Mouse (Mus musculus): Measurements from ENCODE around the gene Tmem151a. TPM values are rescaled to one million over a fixed set of nuclear protein-coding genes. Genes with fewer than 3 reads are reported as not detected.
"Not testable (repeated sequence)": the region's sequence is repeated elsewhere in the genome, so short reads cannot be mapped to it uniquely, and the experiment has no call there.

Tmem151a gene
- polyA plus RNA-seq, 1 experiment from 2014 or later, result 1.6 TPM

DNA sequence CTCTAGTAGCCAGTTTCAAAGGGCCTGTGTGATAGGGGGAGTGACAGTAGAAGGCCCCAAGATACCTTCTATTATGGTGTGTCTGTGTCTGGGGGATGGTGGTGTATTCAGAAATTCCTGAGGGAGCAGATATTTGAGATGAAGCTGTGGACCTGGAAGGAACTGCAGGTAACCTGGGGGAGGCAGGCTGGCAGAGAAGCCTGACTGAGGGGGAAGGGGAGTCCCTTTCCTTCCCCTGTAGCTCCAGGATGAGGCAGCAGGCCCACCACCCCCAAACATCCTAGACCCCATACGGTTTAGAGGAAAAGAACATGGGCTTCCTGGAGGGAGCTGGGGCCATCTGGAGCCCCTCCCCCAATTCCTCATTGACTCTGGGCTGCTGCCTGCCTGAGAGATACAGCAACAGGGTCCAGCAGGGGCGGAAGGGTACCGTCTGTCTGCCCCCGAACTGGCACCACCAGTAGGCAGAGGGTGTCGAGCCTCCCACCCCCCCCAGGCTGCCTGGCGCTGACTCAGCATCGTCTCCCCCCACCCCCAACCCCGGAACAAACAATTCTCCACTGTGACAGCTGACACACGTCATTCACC is 10.7 kb upstream of the Tmem151a start:
- peaks cover 30% of the 10 kb centered on the region for H3K36me3 ChIP-seq (ENCODE audit: insufficient read depth, low read length)
- H3K4me1 ChIP-seq (ENCODE audit: insufficient read depth, low read length), result peaks cover 39% of the 10 kb centered on the region
- H3K27me3 ChIP-seq (ENCODE audit: insufficient read depth, low read length), result no peaks in the 10 kb centered on the region
- H3K4me2 ChIP-seq (replicated peaks; ENCODE audit: low read depth, low read length), result no peak overlapping the region
- no peak overlapping the region for H3K4me3 ChIP-seq (ENCODE audit: low read length)
- WGBS, result 14% methylated on average over 9 of the region's 9 CpGs
- H3K27ac ChIP-seq (ENCODE audit: low read length), result no peak overlapping the region
- no peak for ATAC-seq (ENCODE audit: low FRiP score, low TSS enrichment)
- H3K9ac ChIP-seq (replicated peaks; ENCODE audit: low read length), result no peak overlapping the region
- H3K9me3 ChIP-seq (ENCODE audit: low read length), result no peaks in the 10 kb centered on the region

- Histone ChIP-seq H3K36me3 (ENCODE audit: insufficient read depth, low read length) (peaks cover 28% of the 10 kb centered on the region), H3K27me3 (ENCODE audit: insufficient read depth, low read length) (no peaks in the 10 kb centered on the region), H3K4me2 (replicated peaks; ENCODE audit: low read depth, low read length) (no peak overlapping the region), H3K4me1 (ENCODE audit: insufficient read depth, low read length) (peaks cover 39% of the 10 kb centered on the region), H3K4me3 (ENCODE audit: low read length) (no peak overlapping the region), H3K9ac (replicated peaks; ENCODE audit: low read length) (no peak overlapping the region), H3K27ac (ENCODE audit: low read length) (no peak overlapping the region), H3K9me3 (ENCODE audit: low read length) (no peaks in the 10 kb centered on the region)
- WGBS, result 38% methylated on average over 11 of the region's 11 CpGs
- peak; percentile 17; the same call in 1 of the 2 replicates for ATAC-seq (ENCODE audit: low FRiP score, low TSS enrichment)
Measured at GRCm38 (mm10) chr19:5094746-5095417, 9.6 kb upstream of the Tmem151a start.

- H3K4me1 ChIP-seq (ENCODE audit: insufficient read depth, low read length), result peaks cover 42% of the 10 kb centered on the region
- WGBS, result under 1% methylated on average over 21 of the region's 21 CpGs
- H3K4me2 ChIP-seq (replicated peaks; ENCODE audit: low read depth, low read length), result no peak overlapping the region
Measured at GRCm38 (mm10) chr19:5094243-5094632, 8.9 kb upstream of the Tmem151a start.

DNA sequence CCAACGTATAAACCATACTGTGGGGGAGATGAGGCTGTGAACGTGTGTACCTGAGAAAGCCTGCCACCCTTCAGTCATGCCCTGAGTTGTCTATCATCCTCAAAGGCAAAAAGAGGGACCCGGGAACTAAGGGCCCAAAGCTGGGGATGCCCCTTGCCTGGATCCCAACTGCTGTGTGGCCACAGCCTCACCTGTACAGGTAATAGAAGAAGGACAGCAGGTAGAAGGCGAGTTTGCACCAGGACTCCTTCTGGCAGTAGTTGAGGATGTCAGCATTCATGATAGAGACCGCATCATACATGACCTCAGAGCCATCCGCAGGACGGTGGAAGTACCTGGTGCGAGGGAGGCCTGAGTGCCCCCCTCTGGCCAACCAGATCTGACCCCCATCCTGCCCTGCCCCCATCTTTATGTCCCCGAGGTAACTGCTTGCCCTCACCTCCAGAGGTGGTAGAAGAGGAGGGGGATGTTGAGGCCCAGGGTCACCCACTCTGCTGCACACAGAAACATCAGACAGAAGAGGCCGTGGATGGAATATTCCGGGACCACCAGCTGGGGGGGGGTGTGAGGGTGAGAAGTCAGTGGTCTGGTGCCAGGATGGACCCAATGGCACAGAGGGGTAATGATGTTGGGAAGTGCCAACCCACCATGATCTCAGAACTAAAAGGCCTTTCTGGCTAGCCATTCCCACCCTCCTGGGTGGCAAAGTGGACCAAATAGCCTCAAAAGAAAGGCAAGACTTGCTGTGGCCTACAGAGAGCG is 8.3 kb upstream of the Tmem151a start:
- 0 out of 2 replicates have a peak overlapping the region, but pooled peaks have one; percentile 32 for H3K9ac ChIP-seq (replicated peaks; ENCODE audit: low read length)
- no peak for ATAC-seq (ENCODE audit: low FRiP score, low TSS enrichment)
- H3K27me3 ChIP-seq (ENCODE audit: insufficient read depth, low read length), result no peaks in the 10 kb centered on the region
- 67% methylated on average over 12 of the region's 12 CpGs for WGBS
- no peak overlapping the region for H3K27ac ChIP-seq (ENCODE audit: low read length)
- H3K4me2 ChIP-seq (replicated peaks; ENCODE audit: low read depth, low read length), result no peak overlapping the region
- H3K9me3 ChIP-seq (ENCODE audit: low read length), result no peaks in the 10 kb centered on the region
- peaks cover 42% of the 10 kb centered on the region for H3K4me1 ChIP-seq (ENCODE audit: insufficient read depth, low read length)
- no peak overlapping the region for H3K4me3 ChIP-seq (ENCODE audit: low read length)
- H3K36me3 ChIP-seq (ENCODE audit: insufficient read depth, low read length), result peaks cover 27% of the 10 kb centered on the region

More at GRCm38 (mm10) chr19:5094243-5094632, 8.9 kb upstream of the Tmem151a start:
- Histone ChIP-seq H3K9ac (replicated peaks; ENCODE audit: low read length) (0 out of 2 replicates have a peak overlapping the region, but pooled peaks have one; percentile 32), H3K27me3 (ENCODE audit: insufficient read depth, low read length) (no peaks in the 10 kb centered on the region), H3K36me3 (ENCODE audit: insufficient read depth, low read length) (peaks cover 27% of the 10 kb centered on the region), H3K9me3 (ENCODE audit: low read length) (no peaks in the 10 kb centered on the region), H3K27ac (ENCODE audit: low read length) (no peak overlapping the region), H3K4me3 (ENCODE audit: low read length) (no peak overlapping the region)
- peak; percentile 27 for ATAC-seq (ENCODE audit: low FRiP score, low TSS enrichment)

DNA sequence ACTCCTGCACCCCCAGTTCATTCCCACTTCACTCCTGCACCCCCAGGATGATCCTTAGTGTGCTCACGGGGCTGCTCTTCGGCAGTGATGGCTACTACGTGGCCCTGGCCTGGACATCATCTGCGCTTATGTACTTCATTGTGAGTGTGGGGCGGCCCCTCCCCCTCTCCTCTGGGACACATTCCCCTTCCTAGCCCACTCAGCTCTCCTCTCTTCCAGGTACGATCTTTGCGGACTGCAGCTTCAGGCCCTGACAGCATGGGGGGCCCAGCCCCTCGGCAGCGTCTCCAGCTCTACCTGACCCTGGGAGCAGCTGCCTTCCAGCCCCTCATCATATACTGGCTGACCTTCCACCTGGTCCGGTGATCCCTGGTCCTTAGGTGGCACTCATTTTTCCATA is 6.8 kb upstream of the Tmem151a start:
- peaks cover 35% of the 10 kb centered on the region for H3K4me1 ChIP-seq (ENCODE audit: insufficient read depth, low read length)
- H3K4me3 ChIP-seq (ENCODE audit: low read length), result no peak overlapping the region
- ATAC-seq (ENCODE audit: low FRiP score, low TSS enrichment), result no peak
- no peak overlapping the region for H3K27ac ChIP-seq (ENCODE audit: low read length)
- WGBS, result 84% methylated on average over 10 of the region's 10 CpGs
- H3K27me3 ChIP-seq (ENCODE audit: insufficient read depth, low read length), result no peaks in the 10 kb centered on the region
- H3K36me3 ChIP-seq (ENCODE audit: insufficient read depth, low read length), result peaks cover 27% of the 10 kb centered on the region
- no peak overlapping the region for H3K9ac ChIP-seq (replicated peaks; ENCODE audit: low read length)
- H3K9me3 ChIP-seq (ENCODE audit: low read length), result no peaks in the 10 kb centered on the region
- no peak overlapping the region for H3K4me2 ChIP-seq (replicated peaks; ENCODE audit: low read depth, low read length)

GRCm38 (mm10) chr19:5089324-5089723 is 4.0 kb upstream of the Tmem151a start:
- Histone ChIP-seq H3K4me2 (replicated peaks; ENCODE audit: low read depth, low read length) (peak overlapping the region; percentile 83), H3K36me3 (ENCODE audit: insufficient read depth, low read length) (peaks cover 27% of the 10 kb centered on the region), H3K27ac (ENCODE audit: low read length) (no peak overlapping the region), H3K9ac (replicated peaks; ENCODE audit: low read length) (peak overlapping the region; percentile 81; the same call in 1 of the 2 replicates), H3K4me3 (ENCODE audit: low read length) (peak overlapping the region; percentile 81), H3K9me3 (ENCODE audit: low read length) (no peaks in the 10 kb centered on the region), H3K27me3 (ENCODE audit: insufficient read depth, low read length) (peaks cover 23% of the 10 kb centered on the region), H3K4me1 (ENCODE audit: insufficient read depth, low read length) (peaks cover 28% of the 10 kb centered on the region)
- WGBS, result 90% methylated on average over 4 of the region's 4 CpGs
- ATAC-seq (ENCODE audit: low FRiP score, low TSS enrichment), result no peak

DNA sequence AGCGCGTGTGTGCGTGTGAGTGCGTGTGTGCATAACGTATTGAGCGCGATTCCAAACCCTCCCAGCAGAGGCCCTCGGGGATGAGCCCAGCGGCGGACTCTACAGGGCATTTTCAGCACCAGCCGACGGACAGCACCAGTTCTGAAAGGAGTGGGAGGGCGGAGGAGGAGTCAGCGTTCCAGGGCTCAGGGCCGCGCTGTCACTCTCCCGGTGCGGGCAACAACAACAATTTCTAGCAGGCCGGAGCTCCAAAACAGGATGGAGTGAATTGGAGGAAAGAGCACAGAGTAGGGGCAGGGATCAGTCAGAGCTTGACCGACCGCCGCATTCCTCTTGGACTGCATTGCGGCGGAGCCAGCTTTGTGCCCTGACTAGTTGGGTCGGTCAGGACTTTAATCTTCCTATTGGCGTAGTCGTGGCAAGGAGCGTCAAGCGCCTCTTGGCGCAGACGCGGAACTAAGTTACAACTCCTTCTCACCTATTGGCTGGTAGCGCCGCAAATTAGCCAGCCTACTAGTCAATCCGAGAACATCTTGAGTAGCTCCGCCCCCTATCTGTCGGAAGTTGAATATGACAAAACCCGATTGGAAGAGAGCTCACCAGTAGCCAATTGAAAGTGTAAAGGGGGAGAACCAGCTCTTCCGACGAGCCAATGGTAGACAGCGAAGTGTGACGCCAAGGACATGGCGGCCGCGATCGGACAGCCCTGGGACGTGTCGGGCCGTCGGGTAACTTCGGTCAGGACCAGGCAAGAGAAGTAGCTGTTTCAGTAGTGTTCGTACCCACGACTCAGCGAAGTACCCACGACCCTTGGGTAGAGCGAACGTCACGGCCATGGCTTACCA is 2.8 kb upstream of the Tmem151a start, which contains the start of gene Yif1a:
Gene Yif1a (plus strand): TSS at position 655 of the 845 bp plus-strand sequence.
- Histone ChIP-seq H3K27ac (ENCODE audit: low read length) (peak within 1 kb of the TSS; percentile 82), H3K4me1 (ENCODE audit: insufficient read depth, low read length) (peaks cover 23% of the 10 kb centered on the region), H3K9ac (replicated peaks; ENCODE audit: low read length) (peak within 1 kb of the TSS; percentile 81), H3K9me3 (ENCODE audit: low read length) (no peaks in the 10 kb centered on the region), H3K36me3 (ENCODE audit: insufficient read depth, low read length) (peaks cover 27% of the 10 kb centered on the region), H3K4me3 (ENCODE audit: low read length) (peak within 1 kb of the TSS; percentile 81), H3K4me2 (replicated peaks; ENCODE audit: low read depth, low read length) (peak within 1 kb of the TSS; percentile 83), H3K27me3 (ENCODE audit: insufficient read depth, low read length) (peaks cover 35% of the 10 kb centered on the region)
- ATAC-seq (ENCODE audit: low FRiP score, low TSS enrichment), result peak; percentile 97
- under 1% methylated on average over 58 of the region's 58 CpGs for WGBS

DNA sequence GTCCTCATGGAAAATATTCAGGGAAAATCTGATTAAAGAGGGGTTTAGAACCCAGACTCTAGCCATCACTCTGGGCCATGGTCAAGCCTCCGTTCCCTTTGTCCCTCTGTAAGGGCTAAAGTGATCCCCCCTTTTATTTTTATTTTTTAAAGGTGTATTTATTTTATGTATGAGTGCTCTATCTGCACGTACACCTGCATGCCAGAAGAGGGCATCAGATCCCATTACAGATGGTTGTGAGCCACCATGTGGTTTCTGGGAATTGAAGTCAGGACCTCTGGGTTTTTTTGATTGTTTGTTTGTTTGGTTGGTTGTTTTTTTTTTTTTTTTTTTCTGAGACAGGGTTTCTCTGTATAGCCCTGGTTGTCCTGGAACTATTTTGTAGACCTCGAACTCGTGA is 1.2 kb upstream of the Tmem151a start:
- not testable (repeated sequence) for H3K4me2 ChIP-seq (replicated peaks; ENCODE audit: low read depth, low read length); H3K27ac ChIP-seq (ENCODE audit: low read length); H3K9ac ChIP-seq (replicated peaks; ENCODE audit: low read length); H3K9me3 ChIP-seq (ENCODE audit: low read length); ATAC-seq (ENCODE audit: low FRiP score, low TSS enrichment); H3K4me3 ChIP-seq (ENCODE audit: low read length)
- peaks cover 23% of the 10 kb centered on the region for H3K4me1 ChIP-seq (ENCODE audit: insufficient read depth, low read length)
- peaks cover 17% of the 10 kb centered on the region for H3K36me3 ChIP-seq (ENCODE audit: insufficient read depth, low read length)
- H3K27me3 ChIP-seq (ENCODE audit: insufficient read depth, low read length), result peaks cover 51% of the 10 kb centered on the region
- WGBS, result 55% methylated on average over 4 of the region's 4 CpGs

- no peaks in the 10 kb centered on the region for H3K9me3 ChIP-seq (ENCODE audit: low read length)
- peaks cover 4% of the 10 kb centered on the region for H3K36me3 ChIP-seq (ENCODE audit: insufficient read depth, low read length)
- no peak overlapping the region for H3K27ac ChIP-seq (ENCODE audit: low read length)
- H3K4me2 ChIP-seq (replicated peaks; ENCODE audit: low read depth, low read length), result peak overlapping the region; percentile 75
- ATAC-seq (ENCODE audit: low FRiP score, low TSS enrichment), result no peak
- peak overlapping the region; percentile 52 for H3K4me3 ChIP-seq (ENCODE audit: low read length)
- no peak overlapping the region for H3K9ac ChIP-seq (replicated peaks; ENCODE audit: low read length)
- 6% methylated on average over 15 of the region's 15 CpGs for WGBS
- H3K4me1 ChIP-seq (ENCODE audit: insufficient read depth, low read length), result peaks cover 23% of the 10 kb centered on the region
- H3K27me3 ChIP-seq (ENCODE audit: insufficient read depth, low read length), result peaks cover 67% of the 10 kb centered on the region
Measured at GRCm38 (mm10) chr19:5084834-5085144, 542 bp downstream of the Tmem151a start.
